Mouse (Mus musculus): Measurements from ENCODE around the gene Tshb. TPM values are rescaled to one million over a fixed set of nuclear protein-coding genes. Genes with fewer than 3 reads are reported as not detected.

The Tshb gene
- not detected in 2 replicates for total RNA-seq (2014; rRNA removed; ENCODE audit: low replicate concordance)
- 0.16 TPM in 1 of 2 replicates, not detected in the other for polyA plus RNA-seq (2015; fragmentation: Nextera tagmentation; extraction: Ambion mirVana)

- no peaks in the 10 kb centered on the region for H3K27me3 ChIP-seq (ENCODE audit: control insufficient read depth, insufficient read depth, low read length)
- no peak within 1 kb of the TSS for H3K4me2 ChIP-seq (ENCODE audit: low read depth, low read length)
- no peak within 1 kb of the TSS for H3K27ac ChIP-seq (ENCODE audit: low read depth)
- H3K9me3 ChIP-seq (replicated peaks; ENCODE audit: control insufficient read depth, low read length): no peaks in the 10 kb centered on the region
- no peak for DNase-seq (ENCODE audit: low spot score)
- H3K4me3 ChIP-seq (ENCODE audit: low read depth, low read length): no peak within 1 kb of the TSS
- H3K9ac ChIP-seq (replicated peaks; ENCODE audit: low read depth, low read length): no peak within 1 kb of the TSS
- WGBS: 64% methylated on average over 2 of the region's 2 CpGs
- ATAC-seq (ENCODE audit: insufficient read depth, low read depth): no peak
- TF ChIP-seq CTCF (IDR thresholded peaks at IDR 0.05; ENCODE audit: low read depth) (no peak), EP300 (IDR thresholded peaks at IDR 0.05; ENCODE audit: low read depth) (no peak)
- no peaks in the 10 kb centered on the region for H3K4me1 ChIP-seq (ENCODE audit: control insufficient read depth, insufficient read depth)
- H3K36me3 ChIP-seq (replicated peaks; ENCODE audit: control insufficient read depth, insufficient read depth, low read length): no peaks in the 10 kb centered on the region
These were observed at the start of gene Tshb for GRCm38 (mm10) chr3:102782618-102783017. TSS of gene Tshb (minus strand) at chr3:102782718.

GRCm38 (mm10) chr3:102803937-102804336, 21.4 kb upstream of the Tshb start:
- 0 out of 2 replicates have a peak, but pooled peaks cover 2% of the 10 kb centered on the region for H3K9me3 ChIP-seq (replicated peaks; ENCODE audit: control insufficient read depth, low read length)
- ATAC-seq (ENCODE audit: insufficient read depth, low read depth): no peak
- WGBS: 10% methylated on average over 3 of the region's 3 CpGs
- H3K4me2 ChIP-seq (ENCODE audit: low read depth, low read length): no peak overlapping the region
- no peaks in the 10 kb centered on the region for H3K4me1 ChIP-seq (ENCODE audit: control insufficient read depth, insufficient read depth)
- no peaks in the 10 kb centered on the region for H3K36me3 ChIP-seq (replicated peaks; ENCODE audit: control insufficient read depth, insufficient read depth, low read length)
- peak; percentile 70 for DNase-seq (ENCODE audit: low spot score)
- no peak overlapping the region for H3K9ac ChIP-seq (replicated peaks; ENCODE audit: low read depth, low read length)
- H3K4me3 ChIP-seq (ENCODE audit: low read depth, low read length): no peak overlapping the region
- H3K27ac ChIP-seq (ENCODE audit: low read depth): no peak overlapping the region
- no peaks in the 10 kb centered on the region for H3K27me3 ChIP-seq (ENCODE audit: control insufficient read depth, insufficient read depth, low read length)
- peak; percentile 87 for TF ChIP-seq CTCF (IDR thresholded peaks at IDR 0.05; ENCODE audit: low read depth)
- TF ChIP-seq EP300 (IDR thresholded peaks at IDR 0.05; ENCODE audit: low read depth): no peak

GRCm38 (mm10) chr3:102787369-102787768, 4.9 kb upstream of the Tshb start:
- Histone ChIP-seq H3K4me3 (ENCODE audit: low read depth, low read length) (no peak overlapping the region), H3K27me3 (ENCODE audit: control insufficient read depth, insufficient read depth, low read length) (no peaks in the 10 kb centered on the region), H3K36me3 (replicated peaks; ENCODE audit: control insufficient read depth, insufficient read depth, low read length) (no peaks in the 10 kb centered on the region), H3K4me2 (ENCODE audit: low read depth, low read length) (no peak overlapping the region), H3K27ac (ENCODE audit: low read depth) (no peak overlapping the region), H3K9ac (replicated peaks; ENCODE audit: low read depth, low read length) (no peak overlapping the region), H3K4me1 (ENCODE audit: control insufficient read depth, insufficient read depth) (no peaks in the 10 kb centered on the region), H3K9me3 (replicated peaks; ENCODE audit: control insufficient read depth, low read length) (no peaks in the 10 kb centered on the region)
- no peak for TF ChIP-seq EP300 (IDR thresholded peaks at IDR 0.05; ENCODE audit: low read depth)
- TF ChIP-seq CTCF (IDR thresholded peaks at IDR 0.05; ENCODE audit: low read depth): no peak; the same call in 1 of the 2 replicates
- 23% methylated on average over 4 of the region's 4 CpGs for WGBS
- DNase-seq (ENCODE audit: low spot score) (no peak), ATAC-seq (ENCODE audit: insufficient read depth, low read depth) (no peak)

- Histone ChIP-seq H3K9me3 (replicated peaks; ENCODE audit: control insufficient read depth, low read length) (no peaks in the 10 kb centered on the region), H3K27ac (ENCODE audit: low read depth) (no peak overlapping the region), H3K9ac (replicated peaks; ENCODE audit: low read depth, low read length) (no peak overlapping the region), H3K4me1 (ENCODE audit: control insufficient read depth, insufficient read depth) (no peaks in the 10 kb centered on the region), H3K27me3 (ENCODE audit: control insufficient read depth, insufficient read depth, low read length) (no peaks in the 10 kb centered on the region), H3K4me3 (ENCODE audit: low read depth, low read length) (no peak overlapping the region), H3K36me3 (replicated peaks; ENCODE audit: control insufficient read depth, insufficient read depth, low read length) (peaks cover 13% of the 10 kb centered on the region), H3K4me2 (ENCODE audit: low read depth, low read length) (no peak overlapping the region)
- no peak for ATAC-seq (ENCODE audit: insufficient read depth, low read depth)
- TF ChIP-seq EP300 (IDR thresholded peaks at IDR 0.05; ENCODE audit: low read depth): no peak
- no peak for TF ChIP-seq CTCF (IDR thresholded peaks at IDR 0.05; ENCODE audit: low read depth)
- 82% methylated on average over 4 of the region's 4 CpGs for WGBS
- no peak for DNase-seq (ENCODE audit: low spot score)
These were observed 9.5 kb downstream of the Tshb start for GRCm38 (mm10) chr3:102773018-102773417.

- no peak overlapping the region for H3K4me3 ChIP-seq (ENCODE audit: low read depth, low read length)
- ATAC-seq (ENCODE audit: insufficient read depth, low read depth): no peak
- H3K4me1 ChIP-seq (ENCODE audit: control insufficient read depth, insufficient read depth): peaks cover 9% of the 10 kb centered on the region
- H3K27me3 ChIP-seq (ENCODE audit: control insufficient read depth, insufficient read depth, low read length): no peaks in the 10 kb centered on the region
- TF ChIP-seq CTCF (IDR thresholded peaks at IDR 0.05; ENCODE audit: low read depth) (no peak), EP300 (IDR thresholded peaks at IDR 0.05; ENCODE audit: low read depth) (no peak)
- no peak overlapping the region for H3K9ac ChIP-seq (replicated peaks; ENCODE audit: low read depth, low read length)
- H3K4me2 ChIP-seq (ENCODE audit: low read depth, low read length): no peak overlapping the region
- H3K9me3 ChIP-seq (replicated peaks; ENCODE audit: control insufficient read depth, low read length): no peaks in the 10 kb centered on the region
- peaks cover 52% of the 10 kb centered on the region for H3K36me3 ChIP-seq (replicated peaks; ENCODE audit: control insufficient read depth, insufficient read depth, low read length)
- no peak overlapping the region for H3K27ac ChIP-seq (ENCODE audit: low read depth)
- WGBS: 58% methylated on average over 7 of the region's 7 CpGs
- DNase-seq (ENCODE audit: low spot score): no peak
These were observed 17.7 kb downstream of the Tshb start for GRCm38 (mm10) chr3:102764850-102765249.

Measured in heart, postnatal 0 days (tissue).